Mouse (Mus musculus): ENCODE results near the gene Dapk2. TPM values are rescaled to one million over a fixed set of nuclear protein-coding genes. Genes with fewer than 3 reads are reported as not detected.
"Not testable (repeated sequence)": the region's sequence is repeated elsewhere in the genome, so short reads cannot be mapped to it uniquely, and the experiment has no call there.

Dapk2 gene
- polyA plus RNA-seq, 1 experiment = 2.9 TPM

DNA sequence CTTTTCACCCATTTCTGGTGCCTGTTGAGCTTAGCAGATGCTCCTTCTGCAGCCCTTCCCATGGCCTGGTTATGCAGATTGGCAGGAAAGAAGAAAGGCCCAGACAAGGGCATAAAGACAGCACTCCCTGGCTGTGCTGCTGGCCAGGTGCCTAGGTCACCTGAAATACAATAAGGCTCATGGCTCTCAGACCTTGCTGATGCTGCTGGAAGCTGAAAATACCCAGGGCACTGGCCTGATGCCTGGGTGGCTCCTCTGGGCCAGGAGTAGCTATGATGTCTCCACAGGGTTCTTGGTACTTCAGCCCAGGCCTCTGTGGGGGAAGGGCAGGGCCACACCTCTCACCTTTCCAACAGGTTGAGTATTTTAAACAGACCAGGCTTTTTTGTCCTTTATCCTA is 121.6 kb downstream of the Dapk2 start:
- Histone ChIP-seq H3K4me1 (ENCODE audit: control insufficient read depth, insufficient read depth, insufficient read length, low read length) (peaks cover 15% of the 10 kb centered on the region), H3K4me3 (ENCODE audit: insufficient read depth, low read depth, low read length) (no peak overlapping the region), H3K27ac (replicated peaks; ENCODE audit: low read depth, low read length) (no peak overlapping the region; the same call in 1 of the 2 replicates)

GRCm38 (mm10) chr9:66280496-66280895 is 122.5 kb downstream of the Dapk2 start:
- no peak overlapping the region for H3K27ac ChIP-seq (replicated peaks; ENCODE audit: low read depth, low read length)
- H3K4me1 ChIP-seq (ENCODE audit: control insufficient read depth, insufficient read depth, insufficient read length, low read length) = peaks cover 9% of the 10 kb centered on the region; the same call in 1 of the 2 replicates
- H3K4me3 ChIP-seq (ENCODE audit: insufficient read depth, low read depth, low read length) = no peak overlapping the region

- Histone ChIP-seq H3K4me1 (ENCODE audit: control insufficient read depth, insufficient read depth, insufficient read length, low read length) (peaks cover 7% of the 10 kb centered on the region; the same call in 1 of the 2 replicates), H3K4me3 (ENCODE audit: insufficient read depth, low read depth, low read length) (no peak overlapping the region), H3K27ac (replicated peaks; ENCODE audit: low read depth, low read length) (no peak overlapping the region)
These were observed 123.5 kb downstream of the Dapk2 start for GRCm38 (mm10) chr9:66281501-66281951.

- 0 out of 2 replicates have a peak, but pooled peaks cover 2% of the 10 kb centered on the region for H3K4me1 ChIP-seq (ENCODE audit: control insufficient read depth, insufficient read depth, insufficient read length, low read length)
These were observed 124.6 kb downstream of the Dapk2 start for GRCm38 (mm10) chr9:66282582-66282981.

GRCm38 (mm10) chr9:66283565-66284203 is 125.7 kb downstream of the Dapk2 start:
- 0 out of 2 replicates have a peak, but pooled peaks cover 2% of the 10 kb centered on the region for H3K4me1 ChIP-seq (ENCODE audit: control insufficient read depth, insufficient read depth, insufficient read length, low read length)
- no peak overlapping the region for H3K4me3 ChIP-seq (ENCODE audit: insufficient read depth, low read depth, low read length)
- H3K27ac ChIP-seq (replicated peaks; ENCODE audit: low read depth, low read length) = no peak overlapping the region

More at GRCm38 (mm10) chr9:66282582-66282981, 124.6 kb downstream of the Dapk2 start:
- Histone ChIP-seq H3K27ac (replicated peaks; ENCODE audit: low read depth, low read length) (no peak overlapping the region), H3K4me3 (ENCODE audit: insufficient read depth, low read depth, low read length) (no peak overlapping the region)

- H3K4me1 ChIP-seq (ENCODE audit: control insufficient read depth, insufficient read depth, insufficient read length, low read length); H3K4me3 ChIP-seq (ENCODE audit: insufficient read depth, low read depth, low read length); H3K27ac ChIP-seq (replicated peaks; ENCODE audit: low read depth, low read length): not testable (repeated sequence)
These were observed 127.2 kb downstream of the Dapk2 start for GRCm38 (mm10) chr9:66285241-66285640.

DNA sequence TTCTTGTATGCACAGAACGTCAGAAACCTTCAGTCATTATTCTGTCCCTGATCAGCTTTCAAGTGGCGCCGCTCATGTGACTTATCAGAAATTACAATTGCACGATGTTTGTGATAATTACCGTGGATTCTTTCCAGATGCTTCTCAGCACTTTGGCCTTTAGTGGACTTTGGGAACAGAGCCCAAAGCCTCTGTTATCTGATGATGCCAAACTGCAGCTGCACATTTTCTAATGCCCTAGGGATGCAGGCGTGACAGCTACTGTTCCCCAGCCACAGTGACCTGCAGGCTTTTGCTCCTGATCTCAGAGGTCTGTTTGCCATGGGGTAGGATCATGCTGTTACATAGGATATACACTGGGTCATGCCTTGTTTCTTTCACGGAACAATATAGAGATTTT is 127.9 kb downstream of the Dapk2 start:
- H3K4me3 ChIP-seq (ENCODE audit: insufficient read depth, low read depth, low read length) = no peak overlapping the region
- H3K27ac ChIP-seq (replicated peaks; ENCODE audit: low read depth, low read length) = no peak overlapping the region
- no peaks in the 10 kb centered on the region for H3K4me1 ChIP-seq (ENCODE audit: control insufficient read depth, insufficient read depth, insufficient read length, low read length)

DNA sequence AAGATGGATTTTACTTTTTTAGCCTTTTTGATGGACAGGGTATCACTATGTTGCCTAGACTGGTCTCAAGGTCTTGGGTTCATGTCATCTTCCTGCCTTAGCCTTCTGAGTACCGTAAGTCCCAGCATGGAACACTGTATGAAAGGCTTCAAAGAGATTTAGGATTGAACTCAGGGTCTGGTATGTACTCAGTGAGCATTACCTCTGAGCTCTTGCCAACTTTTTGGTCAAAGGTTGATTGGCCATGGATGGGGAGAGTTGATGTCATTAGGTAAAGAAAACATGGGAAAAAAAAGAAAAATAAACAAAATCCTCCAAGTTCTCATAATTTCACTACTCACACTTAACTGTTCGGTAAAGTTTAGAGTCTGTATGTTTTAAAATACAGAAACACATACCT is 132.7 kb downstream of the Dapk2 start:
- Histone ChIP-seq H3K27ac (replicated peaks; ENCODE audit: low read depth, low read length) (no peak overlapping the region), H3K4me3 (ENCODE audit: insufficient read depth, low read depth, low read length) (no peak overlapping the region), H3K4me1 (ENCODE audit: control insufficient read depth, insufficient read depth, insufficient read length, low read length) (peaks cover 8% of the 10 kb centered on the region)

GRCm38 (mm10) chr9:66293319-66293718 is 135.3 kb downstream of the Dapk2 start:
- H3K4me3 ChIP-seq (ENCODE audit: insufficient read depth, low read depth, low read length) = no peak overlapping the region
- no peak overlapping the region for H3K27ac ChIP-seq (replicated peaks; ENCODE audit: low read depth, low read length)
- peaks cover 13% of the 10 kb centered on the region for H3K4me1 ChIP-seq (ENCODE audit: control insufficient read depth, insufficient read depth, insufficient read length, low read length)

DNA sequence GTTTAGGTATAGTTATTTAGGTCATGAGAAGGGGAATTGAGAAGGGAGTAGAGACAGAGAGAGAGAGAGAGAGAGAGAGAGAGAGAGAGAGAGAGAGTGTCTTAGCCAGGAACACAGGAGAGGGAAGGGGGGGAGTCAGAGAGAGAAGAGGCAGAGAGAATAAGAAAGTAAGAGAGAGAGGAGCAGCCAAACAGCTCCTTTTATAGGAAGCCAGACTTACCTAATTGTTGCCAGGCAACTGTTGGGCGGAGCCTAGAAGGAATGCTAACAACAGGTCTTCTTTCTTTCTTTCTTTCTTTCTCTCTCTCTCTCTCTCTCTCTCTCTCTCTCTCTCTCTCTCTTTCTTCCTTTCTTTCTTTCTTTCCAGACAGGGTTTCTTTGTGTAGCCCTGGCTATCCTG is 136.2 kb downstream of the Dapk2 start:
- no peak overlapping the region for H3K4me3 ChIP-seq (ENCODE audit: insufficient read depth, low read depth, low read length)
- H3K27ac ChIP-seq (replicated peaks; ENCODE audit: low read depth, low read length) = no peak overlapping the region
- H3K4me1 ChIP-seq (ENCODE audit: control insufficient read depth, insufficient read depth, insufficient read length, low read length) = peaks cover 13% of the 10 kb centered on the region

GRCm38 (mm10) chr9:66294980-66295410 is 137.0 kb downstream of the Dapk2 start:
- peaks cover 13% of the 10 kb centered on the region for H3K4me1 ChIP-seq (ENCODE audit: control insufficient read depth, insufficient read depth, insufficient read length, low read length)
- no peak overlapping the region for H3K4me3 ChIP-seq (ENCODE audit: insufficient read depth, low read depth, low read length)
- 0 out of 2 replicates have a peak overlapping the region, but pooled peaks have one; percentile 36 for H3K27ac ChIP-seq (replicated peaks; ENCODE audit: low read depth, low read length)

- Histone ChIP-seq H3K4me1 (ENCODE audit: control insufficient read depth, insufficient read depth, insufficient read length, low read length) (peaks cover 13% of the 10 kb centered on the region), H3K4me3 (ENCODE audit: insufficient read depth, low read depth, low read length) (no peak overlapping the region), H3K27ac (replicated peaks; ENCODE audit: low read depth, low read length) (peak overlapping the region; percentile 75)
These were observed 137.6 kb downstream of the Dapk2 start for GRCm38 (mm10) chr9:66295577-66296120.

- Histone ChIP-seq H3K4me1 (ENCODE audit: control insufficient read depth, insufficient read depth, insufficient read length, low read length) (peaks cover 13% of the 10 kb centered on the region), H3K4me3 (ENCODE audit: insufficient read depth, low read depth, low read length) (no peak overlapping the region), H3K27ac (replicated peaks; ENCODE audit: low read depth, low read length) (no peak overlapping the region)
These were observed 140.8 kb downstream of the Dapk2 start for GRCm38 (mm10) chr9:66298783-66299182.

DNA sequence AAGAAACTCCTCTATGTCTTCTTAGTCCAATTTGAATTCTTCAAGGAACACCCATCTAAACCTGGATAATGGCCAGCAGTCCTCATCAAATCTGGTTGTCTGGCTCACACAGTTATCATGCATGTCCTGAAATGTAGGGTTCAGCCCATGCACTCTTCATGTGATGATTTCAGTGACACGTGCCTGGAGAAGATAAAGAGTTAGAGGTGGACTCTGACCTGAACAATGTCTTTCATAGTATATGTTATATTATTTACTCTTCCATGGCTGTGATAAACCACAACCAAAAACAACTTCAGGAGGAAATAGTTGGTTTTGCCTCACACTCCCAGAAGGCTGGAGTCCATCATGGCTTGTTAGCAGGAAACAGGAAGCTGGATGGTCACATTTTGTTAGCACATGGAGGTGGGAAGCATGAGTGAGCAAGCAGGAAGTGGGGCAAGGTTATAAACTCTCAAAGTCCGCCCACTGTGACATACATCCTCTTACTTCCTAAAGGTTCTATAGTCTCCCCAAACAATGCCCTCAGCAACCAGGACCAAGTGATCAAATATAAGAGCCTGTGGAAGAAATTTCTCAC is 142.5 kb downstream of the Dapk2 start:
- Histone ChIP-seq H3K4me3 (ENCODE audit: insufficient read depth, low read depth, low read length) (no peak overlapping the region), H3K4me1 (ENCODE audit: control insufficient read depth, insufficient read depth, insufficient read length, low read length) (peaks cover 10% of the 10 kb centered on the region; the same call in 1 of the 2 replicates), H3K27ac (replicated peaks; ENCODE audit: low read depth, low read length) (no peak overlapping the region)

DNA sequence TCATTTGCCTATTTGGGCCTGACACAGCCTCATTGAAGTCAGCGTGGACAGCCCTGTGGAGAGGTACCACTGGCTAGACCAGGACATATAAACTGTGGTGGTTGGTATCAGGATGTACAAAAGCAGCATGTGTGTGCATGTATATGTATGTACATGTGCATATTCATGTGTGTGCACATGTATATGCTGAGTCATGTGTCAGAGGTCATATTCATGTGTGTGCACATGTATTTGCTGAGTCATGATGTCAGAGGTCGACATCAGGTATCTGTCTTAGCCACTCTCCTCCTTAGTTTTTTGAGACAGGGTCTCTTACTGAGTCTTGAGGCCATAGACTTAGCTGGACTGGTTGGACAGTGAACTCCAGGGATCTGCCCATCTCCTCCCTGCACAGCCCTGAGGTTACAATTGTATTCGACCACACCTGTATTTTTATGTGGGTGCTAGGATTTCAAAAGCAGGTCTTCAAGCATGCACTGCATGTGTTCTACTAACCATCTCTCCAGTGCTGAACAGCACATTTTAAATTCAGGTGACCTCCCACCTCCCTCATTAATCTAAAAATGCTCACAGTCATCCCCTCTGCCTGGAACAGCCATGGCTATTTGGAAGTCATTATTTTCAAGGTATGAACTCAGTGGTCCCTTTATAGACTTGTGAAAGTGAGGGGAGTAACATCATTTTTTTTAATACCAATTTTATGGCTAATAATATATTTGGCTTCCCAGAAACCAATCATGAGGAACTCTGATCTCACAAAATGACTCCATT is 146.5 kb downstream of the Dapk2 start:
- peaks cover 3% of the 10 kb centered on the region; the same call in 1 of the 2 replicates for H3K4me1 ChIP-seq (ENCODE audit: control insufficient read depth, insufficient read depth, insufficient read length, low read length)
- H3K4me3 ChIP-seq (ENCODE audit: insufficient read depth, low read depth, low read length) = no peak overlapping the region
- 0 out of 2 replicates have a peak overlapping the region, but pooled peaks have one; percentile 20 for H3K27ac ChIP-seq (replicated peaks; ENCODE audit: low read depth, low read length)

Measured in brown adipose tissue, adult 24 weeks (tissue).